Mouse (Mus musculus) embryonic fibroblast, embryonic 13.5 days (primary cell): ENCODE measurements around the gene Lmna.

Source experiments
- CTCF ChIP-seq: IDR thresholded peaks from 2 replicates; pipeline ENCODE4 v1.5.1; 2011; ENCODE audit warnings: mild to moderate bottlenecking, control low read depth, low read length, moderate library complexity, borderline replicate concordance; ENCODE audit not compliant: insufficient read depth
- POLR2A ChIP-seq: IDR thresholded peaks from 2 replicates; pipeline ENCODE4 v1.6.1; 2011; ENCODE audit warnings: low read depth, mild to moderate bottlenecking, control low read depth, low read length, moderate library complexity

GRCm38 (mm10) chr3:88493706-88494582, 15.8 kb downstream of the Lmna start:
- 0 out of 2 replicates have a peak, but pooled peaks have one; percentile 27 for TF ChIP-seq POLR2A
- no peak for TF ChIP-seq CTCF
